Mouse (Mus musculus): ENCODE measurements around the gene Sgip1. TPM values are rescaled to one million over a fixed set of nuclear protein-coding genes. Genes with fewer than 3 reads are reported as not detected.

Sgip1 gene
- polyA plus RNA-seq, 1 experiment from 2014 or later: 0.60 TPM

DNA sequence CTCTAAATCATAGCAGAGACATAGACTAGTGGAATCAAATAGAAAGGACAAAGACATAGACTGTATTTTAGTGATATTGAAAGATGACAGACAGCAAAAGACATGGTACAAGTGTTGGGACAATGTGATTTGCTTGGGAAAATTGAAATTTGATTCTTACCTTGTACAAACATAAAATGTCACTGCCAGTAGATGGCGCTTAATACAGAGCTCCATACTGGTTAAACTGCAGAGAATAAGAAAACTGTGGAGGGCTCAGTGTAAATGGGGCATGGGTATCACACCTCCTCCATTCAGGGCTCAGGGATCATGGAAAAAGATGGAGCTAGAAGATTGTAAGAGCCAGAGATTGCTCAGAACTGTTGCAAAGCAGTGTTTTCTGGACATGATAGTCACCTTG lies 21.6 kb upstream of the Sgip1 start:
- Histone ChIP-seq H3K27ac (ENCODE audit: low read depth) (no peak overlapping the region), H3K4me1 (ENCODE audit: insufficient read depth) (no peaks in the 10 kb centered on the region), H3K36me3 (replicated peaks; ENCODE audit: insufficient read depth, low read length) (no peaks in the 10 kb centered on the region), H3K4me2 (ENCODE audit: low read depth, low read length) (no peak overlapping the region), H3K4me3 (ENCODE audit: low read depth, low read length) (no peak overlapping the region), H3K9ac (replicated peaks) (no peak overlapping the region), H3K9me3 (ENCODE audit: low read length) (no peaks in the 10 kb centered on the region), H3K27me3 (ENCODE audit: insufficient read depth, low read length) (no peaks in the 10 kb centered on the region)
- WGBS (ENCODE audit: insufficient replicate concordance): 2% methylated on average over 1 of the region's 1 CpGs
- DNase-seq (no peak), ATAC-seq (no peak)
- TF ChIP-seq EP300 (IDR thresholded peaks at IDR 0.05; ENCODE audit: low read depth) (no peak), CTCF (IDR thresholded peaks at IDR 0.05; ENCODE audit: low read depth) (peak; percentile 61)

DNA sequence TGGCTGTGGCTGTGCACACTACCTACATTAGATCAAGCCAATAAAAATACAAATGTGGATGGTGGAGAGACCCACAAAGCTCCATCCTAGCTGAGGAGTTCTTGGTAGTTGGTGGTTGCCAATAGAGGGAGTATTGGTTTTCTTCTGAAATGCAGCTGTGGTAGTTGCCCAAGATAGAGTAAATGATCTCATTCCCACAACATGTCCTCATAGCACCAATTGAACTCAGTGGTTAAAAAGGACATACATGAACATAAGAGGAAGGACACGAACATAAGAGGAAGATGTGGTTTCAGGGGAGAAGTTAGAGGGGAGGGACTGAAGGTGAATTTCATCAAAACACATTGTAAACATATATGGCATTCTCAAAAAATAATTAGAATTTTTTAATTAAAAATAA lies 21.1 kb upstream of the Sgip1 start:
- TF ChIP-seq EP300 (IDR thresholded peaks at IDR 0.05; ENCODE audit: low read depth): no peak
- no peak for TF ChIP-seq CTCF (IDR thresholded peaks at IDR 0.05; ENCODE audit: low read depth)
- 27% methylated on average over 1 of the region's 1 CpGs for WGBS (ENCODE audit: insufficient replicate concordance)
- no peak for DNase-seq
- H3K4me1 ChIP-seq (ENCODE audit: insufficient read depth): no peaks in the 10 kb centered on the region
- H3K4me2 ChIP-seq (ENCODE audit: low read depth, low read length): no peak overlapping the region
- no peak overlapping the region for H3K9ac ChIP-seq (replicated peaks)
- no peaks in the 10 kb centered on the region for H3K36me3 ChIP-seq (replicated peaks; ENCODE audit: insufficient read depth, low read length)
- H3K27ac ChIP-seq (ENCODE audit: low read depth): no peak overlapping the region
- no peaks in the 10 kb centered on the region for H3K27me3 ChIP-seq (ENCODE audit: insufficient read depth, low read length)
- peak; percentile 62 for ATAC-seq
- H3K4me3 ChIP-seq (ENCODE audit: low read depth, low read length): no peak overlapping the region
- H3K9me3 ChIP-seq (ENCODE audit: low read length): no peaks in the 10 kb centered on the region

- no peaks in the 10 kb centered on the region for H3K27me3 ChIP-seq (ENCODE audit: insufficient read depth, low read length)
- H3K4me1 ChIP-seq (ENCODE audit: insufficient read depth): no peaks in the 10 kb centered on the region
- DNase-seq: no peak
- no peak overlapping the region for H3K4me2 ChIP-seq (ENCODE audit: low read depth, low read length)
- H3K9me3 ChIP-seq (ENCODE audit: low read length): no peaks in the 10 kb centered on the region
- H3K9ac ChIP-seq (replicated peaks): no peak overlapping the region
- 0 out of 2 replicates have a peak, but pooled peaks have one; percentile 22 for TF ChIP-seq CTCF (IDR thresholded peaks at IDR 0.05; ENCODE audit: low read depth)
- no peak for TF ChIP-seq EP300 (IDR thresholded peaks at IDR 0.05; ENCODE audit: low read depth)
- no peak overlapping the region for H3K27ac ChIP-seq (ENCODE audit: low read depth)
- no peaks in the 10 kb centered on the region for H3K36me3 ChIP-seq (replicated peaks; ENCODE audit: insufficient read depth, low read length)
- no peak for ATAC-seq
- 59% methylated on average over 5 of the region's 5 CpGs for WGBS (ENCODE audit: insufficient replicate concordance)
- H3K4me3 ChIP-seq (ENCODE audit: low read depth, low read length): no peak overlapping the region
These were observed 16.7 kb upstream of the Sgip1 start for GRCm38 (mm10) chr4:102724442-102724841.

- 65% methylated on average over 3 of the region's 3 CpGs for WGBS (ENCODE audit: insufficient replicate concordance)
- Histone ChIP-seq H3K4me3 (ENCODE audit: low read depth, low read length) (no peak overlapping the region), H3K27me3 (ENCODE audit: insufficient read depth, low read length) (no peaks in the 10 kb centered on the region), H3K36me3 (replicated peaks; ENCODE audit: insufficient read depth, low read length) (no peaks in the 10 kb centered on the region), H3K9ac (replicated peaks) (no peak overlapping the region), H3K9me3 (ENCODE audit: low read length) (no peaks in the 10 kb centered on the region), H3K4me2 (ENCODE audit: low read depth, low read length) (no peak overlapping the region), H3K27ac (ENCODE audit: low read depth) (no peak overlapping the region), H3K4me1 (ENCODE audit: insufficient read depth) (no peaks in the 10 kb centered on the region)
- no peak for TF ChIP-seq EP300 (IDR thresholded peaks at IDR 0.05; ENCODE audit: low read depth)
- no peak for TF ChIP-seq CTCF (IDR thresholded peaks at IDR 0.05; ENCODE audit: low read depth)
- ATAC-seq (no peak), DNase-seq (no peak)
These were observed 10.1 kb upstream of the Sgip1 start for GRCm38 (mm10) chr4:102730976-102731375.

GRCm38 (mm10) chr4:102734022-102734657 lies 7.0 kb upstream of the Sgip1 start:
- TF ChIP-seq EP300 (IDR thresholded peaks at IDR 0.05; ENCODE audit: low read depth) (no peak), CTCF (IDR thresholded peaks at IDR 0.05; ENCODE audit: low read depth) (no peak)
- ATAC-seq (no peak), DNase-seq (no peak)
- WGBS (ENCODE audit: insufficient replicate concordance): 75% methylated on average over 9 of the region's 9 CpGs
- Histone ChIP-seq H3K4me2 (ENCODE audit: low read depth, low read length) (no peak overlapping the region), H3K4me1 (ENCODE audit: insufficient read depth) (no peaks in the 10 kb centered on the region), H3K27me3 (ENCODE audit: insufficient read depth, low read length) (no peaks in the 10 kb centered on the region), H3K36me3 (replicated peaks; ENCODE audit: insufficient read depth, low read length) (no peaks in the 10 kb centered on the region), H3K4me3 (ENCODE audit: low read depth, low read length) (no peak overlapping the region), H3K9me3 (ENCODE audit: low read length) (no peaks in the 10 kb centered on the region), H3K27ac (ENCODE audit: low read depth) (no peak overlapping the region), H3K9ac (replicated peaks) (no peak overlapping the region)

DNA sequence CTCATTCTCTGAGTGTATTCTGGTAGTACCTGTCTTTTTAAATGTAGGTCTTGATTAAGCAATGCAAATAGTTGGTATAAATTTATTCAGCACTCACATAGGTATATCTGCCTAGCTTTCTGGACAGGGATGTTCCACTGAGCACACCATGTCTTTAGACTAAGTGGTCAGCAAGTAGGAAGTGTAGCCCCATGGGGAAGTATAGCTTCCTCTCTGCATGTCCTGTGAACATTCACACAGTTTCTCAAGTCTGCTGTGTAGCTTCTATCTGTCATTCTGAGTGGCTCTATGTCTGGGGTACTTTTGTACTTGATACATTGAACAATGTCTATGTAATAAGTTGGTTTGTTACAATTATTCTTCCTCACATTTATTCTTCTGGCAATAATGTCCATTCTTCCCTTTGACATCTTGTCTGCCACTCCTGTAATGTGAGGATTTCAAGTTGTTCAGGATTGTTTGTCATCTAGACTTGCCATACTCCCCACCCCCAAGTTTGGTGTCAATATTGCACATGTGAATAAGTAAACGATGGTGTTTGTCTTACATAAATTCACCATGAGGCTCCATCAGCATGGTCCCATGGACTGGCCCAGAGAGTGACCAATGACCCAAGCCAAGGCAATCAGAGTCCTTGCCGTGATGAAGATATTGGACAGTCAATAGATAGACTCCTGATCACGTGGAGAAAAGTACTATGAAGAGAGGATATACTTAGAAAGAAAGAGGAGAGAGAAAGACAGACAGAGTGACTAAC lies 12.4 kb downstream of the Sgip1 start:
- peak; percentile 71 for ATAC-seq
- Histone ChIP-seq H3K4me3 (ENCODE audit: low read depth, low read length) (no peak overlapping the region), H3K36me3 (replicated peaks; ENCODE audit: insufficient read depth, low read length) (no peaks in the 10 kb centered on the region), H3K9me3 (ENCODE audit: low read length) (no peaks in the 10 kb centered on the region), H3K4me2 (ENCODE audit: low read depth, low read length) (no peak overlapping the region), H3K9ac (replicated peaks) (no peak overlapping the region), H3K27me3 (ENCODE audit: insufficient read depth, low read length) (no peaks in the 10 kb centered on the region), H3K4me1 (ENCODE audit: insufficient read depth) (0 out of 2 replicates have a peak, but pooled peaks cover 2% of the 10 kb centered on the region), H3K27ac (ENCODE audit: low read depth) (no peak overlapping the region)
- 41% methylated on average over 3 of the region's 3 CpGs for WGBS (ENCODE audit: insufficient replicate concordance)
- TF ChIP-seq CTCF (IDR thresholded peaks at IDR 0.05; ENCODE audit: low read depth) (no peak), EP300 (IDR thresholded peaks at IDR 0.05; ENCODE audit: low read depth) (no peak)
- no peak for DNase-seq
